Mouse (Mus musculus) liver, embryonic 12.5 days (tissue): ENCODE data around the gene Cfap20. TPM values are rescaled to one million over a fixed set of nuclear protein-coding genes. Genes with fewer than 3 reads are reported as not detected.

Source experiments
- ATAC-seq: fragments of 200-750 bp; cut with Nextera tagmentation; 2 replicates; pipeline ENCODE4 v1.8.0; 2017; ENCODE audit warnings: moderate number of reproducible peaks, mild to moderate bottlenecking, moderate library complexity
- H3K27ac ChIP-seq: fragments of 300-500 bp; sonication (generic); 2 replicates; pipeline ENCODE4 v1.5.1; 2016; ENCODE audit warnings: mild to moderate bottlenecking
- H3K27me3 ChIP-seq: fragments of 300-500 bp; sonication (generic); replicated peaks from 2 replicates; pipeline ENCODE4 v1.6.1; 2016; ENCODE audit warnings: mild to moderate bottlenecking, moderate library complexity
- H3K36me3 ChIP-seq: fragments of 300-500 bp; sonication (generic); 2 replicates; pipeline ENCODE4 v1.6.1; 2016; ENCODE audit warnings: mild to moderate bottlenecking, moderate library complexity
- H3K4me1 ChIP-seq: fragments of 300-500 bp; sonication (generic); 2 replicates; pipeline ENCODE4 v1.6.1; 2016
- H3K4me2 ChIP-seq: fragments of 300-500 bp; sonication (generic); 2 replicates; pipeline ENCODE4 v1.6.1; 2016; ENCODE audit warnings: mild to moderate bottlenecking, moderate library complexity
- H3K4me3 ChIP-seq: fragments of 300-500 bp; sonication (generic); 2 replicates; pipeline ENCODE4 v1.5.1; 2016; ENCODE audit warnings: mild to moderate bottlenecking, moderate library complexity
- H3K9ac ChIP-seq: fragments of 300-500 bp; sonication (generic); 2 replicates; pipeline ENCODE4 v1.6.1; 2016; ENCODE audit warnings: mild to moderate bottlenecking, moderate library complexity
- H3K9me3 ChIP-seq: fragments of 300-500 bp; sonication (generic); replicated peaks from 2 replicates; pipeline ENCODE4 v1.6.1; 2016; ENCODE audit warnings: mild to moderate bottlenecking, moderate library complexity
- WGBS: fragments of 180-500 bp; shearing (Covaris S2); methylation state at CpG from one replicate; pipeline ENCODE4 v1.1.7; 2016; ENCODE audit not compliant: insufficient replicate concordance; 5-methylcytosine and 5-hydroxymethylcytosine counted together
- polyA plus RNA-seq: library from polyadenylated mRNA; unstranded; fragments of >200 nt; fragmentation: Nextera tagmentation; extraction: Ambion mirVana; gene quantifications from 2 replicates; pipeline ENCODE4 v1.2.1, GENCODE M21; 2016

The Cfap20 gene
- 44.2 and 45.9 TPM in 2 replicates for polyA plus RNA-seq

DNA sequence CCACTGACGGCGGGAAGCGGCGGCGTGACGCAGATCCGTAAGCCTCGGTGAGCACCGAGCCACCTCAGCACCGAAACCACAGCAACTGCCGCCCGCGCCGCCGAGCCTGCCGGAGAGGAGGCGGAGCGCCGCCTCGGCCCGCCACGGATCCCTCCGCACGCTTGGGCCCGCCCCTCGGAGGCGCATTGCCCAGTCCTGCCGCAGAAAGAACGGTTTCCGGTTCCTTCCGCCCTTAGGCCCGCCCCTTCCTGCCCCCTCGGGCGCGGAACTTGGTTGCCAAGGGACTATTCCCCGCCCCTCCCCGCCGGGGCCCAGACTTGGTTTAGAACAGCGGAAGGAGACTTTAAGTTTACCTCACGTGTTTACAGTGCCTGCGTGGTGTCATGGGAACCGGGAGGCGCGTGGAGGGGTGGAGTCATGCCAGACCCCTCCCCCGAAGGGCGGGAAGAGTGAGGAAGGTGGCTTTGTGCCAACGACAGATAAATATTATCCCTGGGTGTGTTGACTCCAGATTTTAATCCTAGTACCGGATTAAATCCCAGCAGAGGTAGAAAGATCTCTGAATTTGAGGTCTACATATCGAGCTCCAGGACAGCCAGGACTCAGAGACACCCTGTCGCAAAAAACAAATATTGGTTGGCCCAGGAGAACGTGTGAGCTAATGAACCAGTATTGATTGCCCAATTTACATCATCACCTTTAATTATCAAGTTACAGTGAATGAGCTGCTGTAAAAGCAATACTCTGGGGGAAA lies at the start of gene Cfap20:
Cfap20 (minus strand) TSS at position 184 of the 754 bp plus-strand sequence.
- Histone ChIP-seq H3K27me3 (no peaks in the 10 kb centered on the region), H3K4me1 (peaks cover 55% of the 10 kb centered on the region), H3K9ac (peak within 1 kb of the TSS; percentile 92), H3K4me2 (peak within 1 kb of the TSS; percentile 96), H3K27ac (peak within 1 kb of the TSS; percentile 90), H3K9me3 (no peaks in the 10 kb centered on the region), H3K4me3 (peak within 1 kb of the TSS; percentile 95), H3K36me3 (peaks cover 5% of the 10 kb centered on the region)
- under 1% methylated on average over 50 of the region's 51 CpGs for WGBS
- peak; percentile 98 for ATAC-seq

DNA sequence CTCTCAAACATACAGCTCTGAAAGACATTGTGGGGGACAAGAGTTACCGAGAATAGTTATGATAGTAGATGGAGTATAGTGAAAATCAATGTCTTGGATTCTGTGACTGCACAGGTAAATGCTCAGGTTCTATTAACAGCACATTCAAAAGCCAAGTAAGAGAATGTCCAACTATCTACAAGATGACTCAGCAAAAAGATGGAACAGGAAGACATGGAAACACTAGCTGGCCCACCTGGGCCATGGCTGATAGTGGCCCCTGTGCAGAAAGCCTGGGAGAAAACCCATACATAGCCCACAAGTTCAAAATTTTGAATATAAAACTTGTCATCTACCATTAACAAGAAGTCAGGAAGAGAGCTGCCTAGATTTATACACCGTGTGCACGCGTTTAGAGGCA lies 35.3 kb upstream of the Cfap20 start:
- WGBS: 90% methylated on average over 4 of the region's 4 CpGs
- peaks cover 90% of the 10 kb centered on the region for H3K36me3 ChIP-seq
- H3K9ac ChIP-seq: no peak overlapping the region
- H3K27ac ChIP-seq: no peak overlapping the region
- no peak for ATAC-seq
- H3K27me3 ChIP-seq: no peaks in the 10 kb centered on the region
- H3K4me1 ChIP-seq: peaks cover 6% of the 10 kb centered on the region; the same call in 1 of the 2 replicates
- H3K4me3 ChIP-seq: no peak overlapping the region
- H3K9me3 ChIP-seq: no peaks in the 10 kb centered on the region
- no peak overlapping the region for H3K4me2 ChIP-seq

DNA sequence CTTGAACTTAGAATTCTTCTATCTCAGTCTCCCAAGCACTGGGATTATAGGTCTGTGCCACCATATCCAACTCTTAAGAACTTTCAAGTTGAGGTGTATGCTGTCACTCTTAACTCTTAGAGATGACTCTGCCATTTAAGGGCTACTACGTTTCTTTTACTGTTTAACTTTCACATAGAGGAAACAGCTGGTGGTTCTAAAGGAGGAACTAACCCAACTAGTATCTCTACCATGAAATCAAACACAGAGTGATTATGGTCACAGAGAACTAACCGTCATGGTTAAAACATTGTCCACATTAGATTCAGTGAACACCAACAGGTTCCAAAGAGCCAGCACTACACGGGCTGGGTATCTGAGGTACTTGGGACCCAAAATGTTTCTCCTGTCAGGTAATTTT lies 34.3 kb upstream of the Cfap20 start:
- no peak overlapping the region for H3K27ac ChIP-seq
- H3K36me3 ChIP-seq: peaks cover 90% of the 10 kb centered on the region

DNA sequence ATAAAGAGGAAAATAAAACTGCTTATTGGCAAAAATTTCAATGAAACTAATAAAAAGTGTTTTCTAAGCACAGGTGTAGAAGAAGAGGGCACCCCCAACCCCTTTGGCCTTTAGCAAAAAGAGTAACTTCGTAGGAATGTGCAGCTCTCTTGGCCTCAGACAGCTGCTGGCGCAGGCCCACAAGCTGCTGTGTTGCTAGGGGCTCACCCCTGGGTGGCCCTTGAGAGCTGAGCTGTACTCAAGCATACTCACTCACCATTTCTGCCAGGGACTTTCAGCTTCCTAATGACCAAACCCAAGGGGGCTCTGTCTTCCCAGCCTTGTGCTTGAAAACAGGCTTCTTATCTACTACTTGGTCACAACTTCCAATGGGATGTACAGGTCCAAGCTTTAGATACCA lies 31.9 kb upstream of the Cfap20 start:
- H3K4me2 ChIP-seq: no peak overlapping the region
- no peak for ATAC-seq
- no peak overlapping the region for H3K4me3 ChIP-seq
- H3K27ac ChIP-seq: no peak overlapping the region
- no peaks in the 10 kb centered on the region for H3K9me3 ChIP-seq
- no peak overlapping the region for H3K9ac ChIP-seq
- peaks cover 6% of the 10 kb centered on the region; the same call in 1 of the 2 replicates for H3K4me1 ChIP-seq
- H3K27me3 ChIP-seq: no peaks in the 10 kb centered on the region
- peaks cover 88% of the 10 kb centered on the region for H3K36me3 ChIP-seq
- 80% methylated on average over 2 of the region's 2 CpGs for WGBS

More for the DNA sequence above, 34.3 kb upstream of the Cfap20 start:
- H3K4me2 ChIP-seq: no peak overlapping the region
- no peak for ATAC-seq
- H3K4me1 ChIP-seq: peaks cover 6% of the 10 kb centered on the region; the same call in 1 of the 2 replicates
- no peak overlapping the region for H3K9ac ChIP-seq
- H3K4me3 ChIP-seq: no peak overlapping the region
- H3K27me3 ChIP-seq: no peaks in the 10 kb centered on the region
- no peaks in the 10 kb centered on the region for H3K9me3 ChIP-seq
- WGBS: 64% methylated on average over 3 of the region's 3 CpGs

- Histone ChIP-seq H3K27ac (no peak overlapping the region), H3K4me1 (no peaks in the 10 kb centered on the region), H3K4me3 (no peak overlapping the region), H3K36me3 (peaks cover 97% of the 10 kb centered on the region), H3K27me3 (no peaks in the 10 kb centered on the region), H3K9me3 (no peaks in the 10 kb centered on the region), H3K4me2 (no peak overlapping the region), H3K9ac (no peak overlapping the region)
- WGBS: 82% methylated on average over 8 of the region's 8 CpGs
- ATAC-seq: no peak
Measured at GRCm38 (mm10) chr8:95452518-95452917, 17.8 kb upstream of the Cfap20 start.

- no peaks in the 10 kb centered on the region for H3K27me3 ChIP-seq
- peaks cover 84% of the 10 kb centered on the region for H3K36me3 ChIP-seq
- no peak overlapping the region for H3K4me2 ChIP-seq
- no peak for ATAC-seq
- no peak overlapping the region for H3K9ac ChIP-seq
- no peaks in the 10 kb centered on the region for H3K9me3 ChIP-seq
- H3K27ac ChIP-seq: no peak overlapping the region
- H3K4me3 ChIP-seq: no peak overlapping the region
- WGBS: 93% methylated on average over 5 of the region's 5 CpGs
- no peaks in the 10 kb centered on the region for H3K4me1 ChIP-seq
Measured at GRCm38 (mm10) chr8:95450271-95450670, 15.6 kb upstream of the Cfap20 start.

DNA sequence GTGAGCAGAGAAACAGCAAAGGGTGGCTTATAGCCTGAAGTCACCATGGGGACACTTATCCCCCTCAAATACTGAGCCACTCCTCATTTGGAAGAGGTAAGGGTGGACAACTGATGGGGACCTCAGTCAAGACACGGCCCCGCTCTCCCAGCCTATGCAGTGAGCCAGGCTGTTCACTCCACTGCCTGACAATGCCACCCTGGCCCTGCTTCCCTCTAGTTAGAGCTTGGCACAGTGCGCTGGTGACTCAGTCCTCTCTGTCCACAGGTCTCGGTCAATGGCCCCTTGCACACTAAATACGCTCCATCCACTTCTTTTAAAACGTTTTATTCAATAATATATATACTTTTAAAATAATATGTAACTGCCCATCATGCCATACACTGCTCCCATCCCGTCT lies 13.0 kb upstream of the Cfap20 start:
- 0 out of 2 replicates have a peak, but pooled peaks have one; percentile 21 for ATAC-seq
- Histone ChIP-seq H3K4me2 (no peak overlapping the region), H3K4me1 (no peaks in the 10 kb centered on the region)

GRCm38 (mm10) chr8:95445042-95445441 lies 10.4 kb upstream of the Cfap20 start:
- no peak overlapping the region for H3K4me2 ChIP-seq
- H3K27me3 ChIP-seq: no peaks in the 10 kb centered on the region
- H3K9ac ChIP-seq: no peak overlapping the region
- peaks cover 34% of the 10 kb centered on the region for H3K36me3 ChIP-seq
- no peak for ATAC-seq
- H3K4me1 ChIP-seq: peaks cover 20% of the 10 kb centered on the region
- WGBS: 81% methylated on average over 4 of the region's 4 CpGs
- H3K27ac ChIP-seq: no peak overlapping the region
- no peaks in the 10 kb centered on the region for H3K9me3 ChIP-seq
- H3K4me3 ChIP-seq: no peak overlapping the region

More for the DNA sequence above, 13.0 kb upstream of the Cfap20 start:
- Histone ChIP-seq H3K4me3 (no peak overlapping the region), H3K27ac (no peak overlapping the region), H3K36me3 (peaks cover 58% of the 10 kb centered on the region), H3K9ac (no peak overlapping the region), H3K27me3 (no peaks in the 10 kb centered on the region), H3K9me3 (no peaks in the 10 kb centered on the region)
- 79% methylated on average over 7 of the region's 7 CpGs for WGBS

- 43% methylated on average over 5 of the region's 5 CpGs for WGBS
- no peaks in the 10 kb centered on the region for H3K9me3 ChIP-seq
- peaks cover 39% of the 10 kb centered on the region for H3K4me1 ChIP-seq
- no peak overlapping the region for H3K9ac ChIP-seq
- no peak overlapping the region for H3K4me2 ChIP-seq
- H3K36me3 ChIP-seq: no peaks in the 10 kb centered on the region
- ATAC-seq: no peak
- no peaks in the 10 kb centered on the region for H3K27me3 ChIP-seq
- no peak overlapping the region for H3K27ac ChIP-seq
- no peak overlapping the region for H3K4me3 ChIP-seq
Measured at GRCm38 (mm10) chr8:95441491-95442039, 6.9 kb upstream of the Cfap20 start.

- Histone ChIP-seq H3K4me2 (peak overlapping the region; percentile 32; the same call in 1 of the 2 replicates), H3K36me3 (no peaks in the 10 kb centered on the region), H3K4me3 (no peak overlapping the region), H3K9me3 (no peaks in the 10 kb centered on the region), H3K4me1 (peaks cover 39% of the 10 kb centered on the region), H3K9ac (no peak overlapping the region), H3K27ac (no peak overlapping the region), H3K27me3 (no peaks in the 10 kb centered on the region)
- ATAC-seq: 0 out of 2 replicates have a peak, but pooled peaks have one; percentile 48
- 45% methylated on average over 5 of the region's 5 CpGs for WGBS
Measured at GRCm38 (mm10) chr8:95440168-95440709, 5.6 kb upstream of the Cfap20 start.

GRCm38 (mm10) chr8:95439421-95439820 lies 4.8 kb upstream of the Cfap20 start:
- no peaks in the 10 kb centered on the region for H3K9me3 ChIP-seq
- no peak overlapping the region for H3K4me3 ChIP-seq
- 79% methylated on average over 2 of the region's 2 CpGs for WGBS
- H3K4me2 ChIP-seq: 0 out of 2 replicates have a peak overlapping the region, but pooled peaks have one; percentile 3
- H3K27me3 ChIP-seq: no peaks in the 10 kb centered on the region
- H3K9ac ChIP-seq: no peak overlapping the region
- H3K4me1 ChIP-seq: peaks cover 39% of the 10 kb centered on the region
- H3K36me3 ChIP-seq: no peaks in the 10 kb centered on the region
- no peak for ATAC-seq
- no peak overlapping the region for H3K27ac ChIP-seq

GRCm38 (mm10) chr8:95437341-95437992 lies 2.8 kb upstream of the Cfap20 start:
- H3K4me3 ChIP-seq: no peak overlapping the region
- no peak for ATAC-seq
- H3K36me3 ChIP-seq: no peaks in the 10 kb centered on the region
- H3K9me3 ChIP-seq: no peaks in the 10 kb centered on the region
- H3K4me2 ChIP-seq: no peak overlapping the region
- peaks cover 57% of the 10 kb centered on the region for H3K4me1 ChIP-seq
- WGBS: 24% methylated on average over 5 of the region's 5 CpGs
- H3K27ac ChIP-seq: no peak overlapping the region
- no peaks in the 10 kb centered on the region for H3K27me3 ChIP-seq
- H3K9ac ChIP-seq: no peak overlapping the region
